Mouse (Mus musculus) ES-E14 (cell line): ENCODE data around the gene Cmip. TPM values are rescaled to one million over a fixed set of nuclear protein-coding genes. Genes with fewer than 3 reads are reported as not detected.

Source experiments
- DNase-seq: peaks from one replicate; pipeline ENCODE4 v3.0.0-alpha.2; 2013; ENCODE audit warnings: low read depth, low spot score
- H3K27ac ChIP-seq: 2 replicates; pipeline ENCODE4 v1.5.1; 2012; ENCODE audit warnings: low read depth, mild to moderate bottlenecking, low read length, moderate library complexity, mixed read lengths; ENCODE audit not compliant: poor library complexity, insufficient read depth, severe bottlenecking
- H3K36me3 ChIP-seq: 2 replicates; pipeline ENCODE4 v1.6.1; 2012; ENCODE audit warnings: mild to moderate bottlenecking, low read length, moderate library complexity, mixed read lengths; ENCODE audit not compliant: control insufficient read depth, poor library complexity, insufficient read depth, severe bottlenecking
- H3K4me1 ChIP-seq, 2 experiments: fragments of 150-350 bp in 1 of 2; sonication (generic) in 1 of 2; 2 replicates each; pipeline ENCODE4 v1.6.1; 2012; ENCODE audit warnings: low read length in 2 of 2, mild to moderate bottlenecking in 1 of 2, mixed read lengths in 1 of 2; ENCODE audit not compliant: control insufficient read depth in 2 of 2, insufficient read depth in 2 of 2, poor library complexity in 1 of 2
- H3K4me3 ChIP-seq, 2 experiments: fragments of 150-350 bp in 1 of 2; sonication (generic) in 1 of 2; 2 replicates each; pipeline ENCODE4 v1.5.1; 2012; ENCODE audit warnings: low read length in 2 of 2, low read depth in 1 of 2, mild to moderate bottlenecking in 1 of 2, mixed read lengths in 1 of 2; ENCODE audit not compliant: insufficient read depth in 1 of 2, poor library complexity in 1 of 2, severe bottlenecking in 1 of 2
- H3K9ac ChIP-seq: 2 replicates; pipeline ENCODE4 v1.6.1; 2012; ENCODE audit warnings: low read depth, mild to moderate bottlenecking, low read length, mixed read lengths; ENCODE audit not compliant: poor library complexity, insufficient read depth, severe bottlenecking
- H3K9me3 ChIP-seq: fragments of 150-350 bp; sonication (generic); 2 replicates; pipeline ENCODE4 v1.6.1; 2012; ENCODE audit warnings: low read depth, mild to moderate bottlenecking, low read length; ENCODE audit not compliant: control insufficient read depth, insufficient read depth
- CHD2 ChIP-seq: IDR thresholded peaks from 2 replicates; pipeline ENCODE4 v1.6.1; 2014; ENCODE audit warnings: mild to moderate bottlenecking, low read depth, low read length, inconsistent platforms
- HCFC1 ChIP-seq: IDR thresholded peaks from 2 replicates; pipeline ENCODE4 v1.6.1; 2012; ENCODE audit warnings: low read length, inconsistent platforms, borderline replicate concordance; ENCODE audit not compliant: insufficient read depth
- MAFK ChIP-seq: IDR thresholded peaks from 2 replicates; pipeline ENCODE4 v1.6.1; 2014; ENCODE audit warnings: mild to moderate bottlenecking, low read depth, low read length, inconsistent platforms; ENCODE audit not compliant: insufficient read depth
- ZC3H11A ChIP-seq: IDR thresholded peaks from 2 replicates; pipeline ENCODE4 v1.6.1; 2012; ENCODE audit warnings: low read depth, mild to moderate bottlenecking, inconsistent platforms, low read length, borderline replicate concordance
- ZNF384 ChIP-seq: IDR thresholded peaks from 2 replicates; pipeline ENCODE4 v1.6.1; 2012; ENCODE audit warnings: low read depth, low read length, inconsistent platforms
- in situ Hi-C, 2 experiments: fragments of 600-800 bp; cut with MboI; formaldehyde crosslinking; loops; one replicate each; pipeline ENCODE4 v1.15.1; 2025; ENCODE audit warnings: low sequenced_read_pairs in 2 of 2, inconsistent platforms in 1 of 2; ENCODE audit not compliant: unreplicated experiment in 2 of 2
- total RNA-seq: library from RNA; depleted of rRNA; stranded (reverse); fragments of 300-350 nt; gene quantifications from 2 replicates; pipeline ENCODE4 v1.2.3, GENCODE M21; 2012

Gene Cmip
- total RNA-seq, 1 experiment, result 26.3 TPM

DNA sequence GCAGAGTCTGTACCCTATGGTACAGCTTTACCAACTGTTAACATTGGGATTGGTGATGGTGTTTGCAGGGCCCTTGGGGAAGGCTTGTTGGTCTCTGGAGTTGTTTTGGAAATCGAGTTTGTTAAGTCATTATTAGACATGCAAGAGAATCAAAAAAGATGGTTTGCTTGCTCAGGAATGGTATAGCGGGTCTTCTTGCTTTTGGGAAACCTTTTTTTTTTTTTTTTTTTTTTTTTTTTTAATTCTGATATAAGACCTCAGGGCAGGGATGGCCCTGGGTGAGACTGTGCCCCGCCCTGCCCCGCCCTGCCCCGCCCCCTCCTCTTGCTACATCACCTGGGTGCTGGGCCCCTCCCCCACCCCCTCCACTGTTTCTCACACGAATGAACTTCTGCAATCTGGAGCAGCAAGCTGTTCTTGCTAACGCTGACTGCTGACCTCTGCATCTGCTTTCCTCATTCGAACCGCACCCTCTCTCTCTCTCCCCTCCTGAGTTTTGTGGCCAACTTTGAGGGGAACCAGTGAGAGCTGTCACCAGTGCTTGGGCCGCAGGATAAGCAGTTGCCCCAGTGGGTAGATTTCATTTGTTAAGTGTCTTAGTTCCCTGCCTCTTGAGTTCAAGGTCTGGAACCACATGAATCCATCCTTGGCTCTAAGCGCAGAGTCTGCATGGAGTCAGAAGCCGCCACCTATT lies 83.2 kb downstream of the Cmip start:
- peak; percentile 46 for DNase-seq
- TF ChIP-seq ZC3H11A, result no peak
- TF ChIP-seq MAFK, result no peak
- peak; percentile 92 for TF ChIP-seq ZNF384
- H3K4me3 ChIP-seq, result peak overlapping the region in 1 of 2 experiments; percentile 11; a peak in 1 of 4 replicates
- H3K4me1 ChIP-seq, result peaks cover 39 to 61% of the 10 kb centered on the region in 2 experiments
- no peaks in the 10 kb centered on the region for H3K9me3 ChIP-seq
- peak overlapping the region; percentile 22; the same call in 1 of the 2 replicates for H3K27ac ChIP-seq
- H3K9ac ChIP-seq, result peak overlapping the region; percentile 9; the same call in 1 of the 2 replicates
- in situ Hi-C loops, result no loop called here
- H3K36me3 ChIP-seq, result no peaks in the 10 kb centered on the region

- in situ Hi-C loops, result no loop called here
- no peaks in the 10 kb centered on the region for H3K9me3 ChIP-seq
- TF ChIP-seq MAFK, result no peak
- TF ChIP-seq ZC3H11A, result no peak
- no peak for TF ChIP-seq CHD2
- TF ChIP-seq ZNF384, result no peak
- H3K36me3 ChIP-seq, result peaks cover 2% of the 10 kb centered on the region; the same call in 1 of the 2 replicates
- peak overlapping the region in 1 of 2 experiments; percentile 11; a peak in 1 of 4 replicates for H3K4me3 ChIP-seq
- H3K9ac ChIP-seq, result no peak overlapping the region
- no peak for DNase-seq
- H3K4me1 ChIP-seq, result peaks cover 39 to 57% of the 10 kb centered on the region in 2 experiments
- peak overlapping the region; percentile 4; the same call in 1 of the 2 replicates for H3K27ac ChIP-seq
Measured at GRCm38 (mm10) chr8:117340800-117341199, 83.9 kb downstream of the Cmip start.

DNA sequence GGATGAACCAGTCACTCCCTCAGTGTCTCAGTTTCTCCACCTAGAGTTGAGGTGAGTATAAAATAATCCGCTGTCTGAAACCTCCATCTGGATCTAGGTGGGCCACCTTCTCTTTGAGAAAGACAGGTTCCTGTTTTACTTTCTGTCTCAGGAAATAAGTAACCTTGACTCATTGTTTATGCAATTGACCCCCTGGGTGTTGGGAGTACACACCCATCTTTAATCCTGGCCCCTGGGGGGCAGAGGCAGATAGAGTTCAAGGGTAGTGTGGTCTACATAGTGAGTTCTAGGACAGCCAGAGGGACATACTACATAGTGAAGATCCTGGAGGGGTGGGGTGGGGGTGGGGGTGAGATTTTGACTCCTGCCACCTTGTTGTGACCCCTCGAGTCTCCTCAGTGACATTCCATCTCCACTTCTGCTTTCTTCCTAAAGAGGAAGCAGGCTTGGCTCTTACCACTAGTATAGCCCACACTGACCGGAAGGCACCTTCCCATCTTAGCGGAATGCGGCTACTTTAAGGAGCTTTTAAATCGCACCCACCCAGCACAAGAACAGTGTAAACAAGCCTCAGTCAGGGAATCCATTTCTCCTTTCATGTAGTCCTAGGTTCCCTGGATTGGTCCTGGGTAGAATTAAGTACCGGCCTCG lies 86.0 kb downstream of the Cmip start:
- in situ Hi-C loops, result no loop called here
- H3K4me1 ChIP-seq, result peaks cover 39 to 50% of the 10 kb centered on the region in 2 experiments
- peak overlapping the region in 1 of 2 experiments; percentile 20; a peak in 1 of 4 replicates for H3K4me3 ChIP-seq
- H3K36me3 ChIP-seq, result peaks cover 4% of the 10 kb centered on the region; the same call in 1 of the 2 replicates
- H3K9ac ChIP-seq, result peak overlapping the region; percentile 32; the same call in 1 of the 2 replicates
- H3K9me3 ChIP-seq, result no peaks in the 10 kb centered on the region
- TF ChIP-seq CHD2 (no peak; the same call in 1 of the 2 replicates), HCFC1 (no peak), ZNF384 (no peak), ZC3H11A (no peak), MAFK (no peak)
- peak; percentile 63 for DNase-seq
- H3K27ac ChIP-seq, result peak overlapping the region; percentile 53; the same call in 1 of the 2 replicates

GRCm38 (mm10) chr8:117343484-117343883 lies 86.6 kb downstream of the Cmip start:
- TF ChIP-seq ZNF384 (no peak), MAFK (no peak), ZC3H11A (no peak), CHD2 (no peak), HCFC1 (no peak)
- Histone ChIP-seq H3K4me1 (peaks cover 39 to 52% of the 10 kb centered on the region in 2 experiments), H3K36me3 (peaks cover 4% of the 10 kb centered on the region; the same call in 1 of the 2 replicates), H3K9ac (peak overlapping the region; percentile 16; the same call in 1 of the 2 replicates), H3K9me3 (no peaks in the 10 kb centered on the region), H3K27ac (peak overlapping the region; percentile 53; the same call in 1 of the 2 replicates), H3K4me3 (peak overlapping the region in 1 of 2 experiments; percentile 20; a peak in 1 of 4 replicates)
- DNase-seq, result no peak
- in situ Hi-C loops, result no loop called here
